Mouse (Mus musculus) cortical plate, adult 2 months (tissue): ENCODE results near the gene Dnajb1.

Experiments used
- CTCF ChIP-seq: fragments of 200-500 bp; IDR thresholded peaks from 2 replicates; pipeline ENCODE4 v1.5.1; 2011; ENCODE audit warnings: mild to moderate bottlenecking, control low read depth, low read length; ENCODE audit not compliant: insufficient read depth; ENCODE audit errors: extremely low read depth
- POLR2A ChIP-seq: fragments of 200-500 bp; IDR thresholded peaks from 2 replicates; pipeline ENCODE4 v1.6.1; 2011; ENCODE audit warnings: mild to moderate bottlenecking, low read length, control low read depth; ENCODE audit not compliant: insufficient read depth; ENCODE audit errors: extremely low read depth

- no peak for TF ChIP-seq CTCF
- no peak for TF ChIP-seq POLR2A
Observed at GRCm38 (mm10) chr8:83565731-83566375, 42.1 kb upstream of the Dnajb1 start.
